Mouse (Mus musculus): ENCODE results near the gene Tex44.

The Tex44 gene

DNA sequence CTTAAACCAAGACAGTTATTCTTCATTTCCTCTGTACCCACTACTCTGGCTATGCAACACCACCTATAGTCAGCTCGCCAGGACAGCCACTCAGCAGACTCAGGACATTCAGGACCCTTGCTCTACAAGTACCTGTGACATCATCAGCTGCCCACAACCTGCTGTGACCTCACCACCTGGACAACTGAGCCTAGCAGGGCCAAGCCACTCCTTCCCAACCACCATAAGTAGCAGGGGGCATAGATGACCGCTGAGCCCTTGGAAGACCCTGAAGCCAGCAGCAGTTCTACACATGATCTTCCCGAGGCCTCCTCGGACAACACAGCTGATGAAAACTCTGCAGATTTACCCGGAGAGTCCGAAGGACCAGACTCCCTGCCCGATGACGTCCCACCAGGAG lies at the start of gene Tex44, which contains the start of gene Nmur1:
TSS of gene Tex44 (plus strand) at position 202 of the 400 bp plus-strand sequence.
TSS of gene Nmur1 (minus strand) at position 101 of the 400 bp plus-strand sequence.
- in situ Hi-C loops (cut with MseI, MboI), result no loop called here

GRCm38 (mm10) chr1:86376354-86376753 lies 49.8 kb upstream of the Tex44 start:
- in situ Hi-C loops (cut with MseI, MboI), result no loop called here

DNA sequence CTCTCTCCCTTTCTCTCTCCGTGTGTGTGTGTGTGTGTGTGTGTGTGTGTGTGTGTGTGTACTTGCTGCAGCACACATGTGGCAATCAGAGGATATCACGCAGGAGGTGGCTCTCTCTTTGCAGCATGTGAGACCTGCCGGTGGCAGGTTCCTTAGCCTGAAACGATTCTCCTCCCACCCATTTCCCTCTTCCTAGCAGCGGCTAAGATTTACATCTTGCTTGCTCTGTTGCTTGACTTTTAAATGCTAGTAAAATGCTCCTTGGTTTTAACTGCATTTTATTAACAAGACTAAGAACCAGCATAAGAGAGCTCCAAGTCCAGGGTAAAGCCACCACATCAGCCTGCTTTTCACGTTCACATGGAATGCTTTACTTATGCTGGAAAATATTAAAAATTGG lies 47.5 kb upstream of the Tex44 start:
- in situ Hi-C loops (cut with MseI, MboI), result no loop called here

DNA sequence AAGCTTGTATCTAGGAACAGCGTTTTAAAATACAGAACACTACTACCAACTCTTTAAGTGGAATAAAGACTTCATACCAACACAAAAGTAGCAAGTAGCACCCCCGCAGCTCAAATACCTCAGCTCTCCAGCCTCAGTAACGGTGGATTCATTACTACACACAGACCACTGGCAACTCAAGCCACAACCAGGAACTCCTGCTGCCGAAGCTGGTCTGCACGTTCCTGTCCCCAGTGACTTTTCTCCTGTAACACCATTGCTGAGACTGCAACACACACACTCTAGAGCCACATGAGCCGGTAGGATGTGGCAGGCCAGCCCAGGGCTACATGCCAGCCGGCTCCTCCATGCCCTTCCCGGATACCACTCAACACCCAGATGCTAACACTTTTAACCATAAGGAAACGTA lies 47.0 kb upstream of the Tex44 start:
- in situ Hi-C loops (cut with MseI, MboI), result no loop called here

DNA sequence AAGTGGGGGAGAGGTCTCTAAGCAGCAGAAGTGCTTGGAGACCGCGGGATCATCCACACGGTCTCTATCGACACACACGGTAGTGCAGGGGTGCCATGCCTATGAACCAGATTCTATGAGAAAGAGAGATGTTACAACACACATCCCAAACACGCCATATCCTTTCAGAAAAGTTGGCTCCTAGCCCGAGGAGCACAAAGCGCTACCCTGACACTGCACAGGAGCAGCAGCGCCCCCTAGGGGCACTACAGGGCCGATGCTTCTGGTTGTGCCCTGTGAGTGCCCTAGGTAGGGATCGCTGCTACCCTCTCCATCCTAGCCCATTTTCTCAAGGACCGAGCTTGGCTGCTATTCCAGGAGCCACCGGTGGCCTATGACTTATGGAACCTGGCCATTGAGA lies 45.1 kb upstream of the Tex44 start:
- in situ Hi-C loops (cut with MseI, MboI), result no loop called here

DNA sequence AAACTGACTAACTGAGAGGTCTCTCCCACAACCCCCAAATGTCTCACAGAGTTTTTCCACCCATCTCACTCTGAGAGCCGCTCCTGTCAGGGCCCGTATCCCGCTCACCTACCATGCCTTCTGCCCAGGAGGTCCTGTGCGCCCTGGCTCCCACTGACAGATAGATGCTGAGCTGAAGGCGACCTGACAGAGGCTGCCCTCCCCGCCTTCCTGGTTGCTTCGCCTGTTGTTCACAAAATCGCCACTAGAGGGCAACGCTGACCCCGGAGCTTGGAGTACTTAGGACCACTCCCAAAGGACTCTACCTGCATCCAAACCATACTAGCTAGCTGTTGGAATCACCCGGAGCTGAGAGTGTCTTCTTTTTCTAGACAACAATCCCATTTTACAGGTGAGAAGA lies 36.9 kb upstream of the Tex44 start:
- in situ Hi-C loops (cut with MseI, MboI), result no loop called here

GRCm38 (mm10) chr1:86391425-86391824 lies 34.7 kb upstream of the Tex44 start:
- in situ Hi-C loops (cut with MseI, MboI), result no loop called here

DNA sequence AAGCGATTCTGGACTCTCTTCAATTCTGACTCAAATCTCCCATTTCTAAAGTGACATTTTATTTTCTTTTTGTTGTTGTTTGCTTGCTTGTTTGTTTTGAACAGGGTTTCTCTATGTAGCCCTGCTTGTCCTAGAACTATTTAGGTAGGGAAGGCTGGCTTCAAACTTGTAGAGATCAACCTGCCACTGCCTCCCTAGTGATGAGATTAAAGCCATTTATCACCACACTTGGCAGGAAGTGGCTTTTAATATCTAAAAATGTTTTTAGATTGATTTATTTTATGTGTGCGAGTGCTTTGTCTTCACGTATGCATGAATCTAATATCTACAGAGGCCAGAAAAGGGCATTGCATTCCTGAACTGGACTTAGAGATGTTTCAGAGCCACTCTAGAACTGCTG lies 32.9 kb upstream of the Tex44 start:
- in situ Hi-C loops (cut with MseI, MboI), result no loop called here

GRCm38 (mm10) chr1:86394246-86394645 lies 31.9 kb upstream of the Tex44 start:
- in situ Hi-C loops (cut with MseI, MboI), result no loop called here

- in situ Hi-C loops (cut with MseI, MboI), result no loop called here
Observed at GRCm38 (mm10) chr1:86395897-86396296, 30.2 kb upstream of the Tex44 start.

DNA sequence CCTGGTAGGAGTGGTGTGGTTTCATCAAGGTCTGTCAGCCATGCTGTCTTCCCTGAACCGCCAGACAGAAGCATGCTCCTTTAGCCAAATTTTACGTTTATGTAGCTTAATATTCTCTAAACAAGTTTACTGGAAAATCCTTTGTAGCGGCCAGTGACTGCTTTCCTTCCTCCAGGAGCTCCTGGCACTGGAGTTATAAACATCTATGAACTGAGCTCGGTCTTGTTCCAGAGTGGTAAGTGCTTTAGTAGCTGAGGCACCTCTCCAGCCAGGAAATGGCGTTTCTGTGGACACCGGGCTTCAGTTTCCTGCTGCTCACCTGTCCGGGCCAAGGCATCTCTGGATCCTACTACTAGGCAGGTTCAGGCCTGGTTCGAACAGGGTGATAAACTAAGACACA lies 28.5 kb upstream of the Tex44 start:
- in situ Hi-C loops (cut with MseI, MboI), result no loop called here

DNA sequence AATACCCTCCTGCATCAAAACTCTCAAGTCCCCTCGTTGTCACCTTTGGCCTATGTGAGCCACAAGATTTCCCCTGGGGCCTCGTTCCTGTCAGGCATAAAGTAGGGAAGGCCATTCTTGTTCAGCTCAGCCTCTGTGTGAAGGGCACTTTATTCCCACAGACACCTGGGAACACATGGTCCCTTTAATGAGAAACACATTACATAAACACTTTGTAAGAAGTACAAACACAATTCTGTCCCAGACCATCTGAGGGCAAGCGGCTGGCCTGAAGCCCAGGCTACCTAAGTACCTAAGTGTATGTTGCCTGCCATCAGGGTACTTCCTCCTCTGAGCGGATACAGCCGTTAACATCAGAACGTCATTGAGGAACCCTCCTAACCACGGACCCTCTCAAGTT lies 27.9 kb upstream of the Tex44 start:
- in situ Hi-C loops (cut with MseI, MboI), result no loop called here

DNA sequence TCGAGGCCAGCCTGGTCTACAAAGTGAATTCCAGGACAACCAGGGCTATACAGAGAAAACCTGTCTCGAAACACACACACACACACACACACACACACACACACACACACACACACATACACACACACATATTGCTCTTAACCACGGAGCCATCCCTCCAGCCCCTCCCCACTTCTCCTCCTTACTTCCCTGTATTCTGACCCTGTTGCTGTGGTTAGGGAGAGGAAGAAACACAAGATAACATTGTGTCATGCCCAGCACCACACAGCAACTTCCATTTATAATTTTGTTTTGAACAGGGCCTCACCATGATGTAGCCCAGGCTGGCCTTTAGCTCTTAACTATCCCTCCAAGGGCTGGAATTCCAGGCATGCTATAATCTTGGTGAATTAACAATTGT lies 26.8 kb upstream of the Tex44 start:
- in situ Hi-C loops (cut with MseI, MboI), result no loop called here

GRCm38 (mm10) chr1:86400096-86400754 lies 25.9 kb upstream of the Tex44 start:
- in situ Hi-C loops (cut with MseI, MboI), result no loop called here

GRCm38 (mm10) chr1:86404834-86405233 lies 21.3 kb upstream of the Tex44 start:
- in situ Hi-C loops (cut with MseI, MboI), result no loop called here

DNA sequence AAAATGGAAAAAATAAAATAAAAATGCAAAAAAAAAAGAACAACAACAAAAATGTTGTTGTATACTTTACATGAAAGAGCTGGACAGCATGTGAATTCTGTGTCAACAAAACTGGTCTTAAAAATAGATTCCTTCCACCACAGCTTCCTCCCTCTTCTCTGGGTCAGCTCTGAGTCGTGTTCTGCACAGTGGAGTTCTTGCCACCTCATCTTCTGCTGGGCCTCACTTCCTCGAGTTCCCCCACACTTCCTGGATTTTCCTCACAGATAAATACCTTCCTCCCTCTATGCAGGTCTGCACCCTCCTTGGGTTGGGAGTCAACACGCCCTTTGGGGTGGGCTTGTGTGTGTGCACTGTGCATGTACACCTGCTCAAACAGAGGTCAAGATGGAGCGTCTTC lies 19.8 kb upstream of the Tex44 start:
- in situ Hi-C loops (cut with MseI, MboI), result no loop called here

GRCm38 (mm10) chr1:86406914-86407313 lies 19.2 kb upstream of the Tex44 start:
- in situ Hi-C loops (cut with MseI, MboI), result no loop called here

- in situ Hi-C loops (cut with MseI, MboI), result no loop called here
Observed at GRCm38 (mm10) chr1:86408515-86408914, 17.6 kb upstream of the Tex44 start.

DNA sequence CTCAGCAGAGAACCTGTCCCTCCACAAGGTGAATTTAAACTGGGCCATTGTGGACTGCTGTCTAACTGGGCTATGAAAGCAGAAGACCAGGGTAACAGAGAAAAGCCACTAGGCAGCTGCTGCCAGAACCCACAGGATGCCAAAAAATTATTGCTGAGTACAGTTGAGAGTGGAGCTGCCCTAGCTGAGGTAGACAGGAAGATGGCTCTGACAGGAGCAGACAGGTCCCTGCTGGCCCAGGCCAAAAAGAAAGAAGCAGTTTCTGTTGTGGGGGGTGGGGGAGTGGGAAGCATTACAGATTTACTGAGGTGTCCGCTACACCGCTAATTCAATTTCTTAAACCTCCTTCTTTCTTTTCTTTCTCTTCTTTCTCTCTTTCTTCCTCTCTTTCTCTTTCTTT lies 16.7 kb upstream of the Tex44 start:
- in situ Hi-C loops (cut with MseI, MboI), result no loop called here

GRCm38 (mm10) chr1:86414715-86415114 lies 11.4 kb upstream of the Tex44 start:
- in situ Hi-C loops (cut with MseI, MboI), result no loop called here

- in situ Hi-C loops (cut with MseI, MboI), result no loop called here
Observed at GRCm38 (mm10) chr1:86415144-86415543, 11.0 kb upstream of the Tex44 start.

DNA sequence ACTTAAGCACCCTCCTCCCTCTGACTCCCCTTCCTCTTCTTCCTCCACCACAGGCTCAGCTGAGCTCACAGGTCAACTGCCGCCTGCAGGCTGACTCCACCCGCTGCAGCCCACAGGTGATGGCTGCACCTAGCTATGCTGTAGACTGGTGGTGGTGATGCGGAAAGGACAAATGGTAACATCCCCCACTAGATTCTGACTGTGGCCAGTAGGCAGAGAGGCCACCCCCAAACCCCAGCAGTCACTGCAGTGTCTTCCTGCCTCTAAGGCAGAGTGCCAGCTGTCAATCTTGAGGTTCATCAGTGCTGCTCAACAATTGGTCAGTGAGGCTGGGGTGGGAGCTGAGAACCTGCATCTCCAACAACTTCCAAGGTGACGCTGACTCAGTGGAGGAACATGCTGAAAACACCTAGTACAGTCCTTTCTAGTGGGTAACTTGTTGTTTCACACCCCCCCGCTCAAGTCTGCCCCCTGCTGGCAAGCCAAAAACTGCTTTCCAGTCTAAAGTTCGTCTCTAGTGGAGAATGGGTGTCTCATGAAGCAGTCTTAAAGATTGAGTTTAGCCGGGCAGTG lies 10.4 kb upstream of the Tex44 start:
- in situ Hi-C loops (cut with MseI, MboI), result no loop called here

- in situ Hi-C loops (cut with MseI, MboI), result no loop called here
Observed at GRCm38 (mm10) chr1:86416321-86416720, 9.8 kb upstream of the Tex44 start.

GRCm38 (mm10) chr1:86421007-86421406 lies 5.1 kb upstream of the Tex44 start:
- in situ Hi-C loops (cut with MseI, MboI), result no loop called here
